Mouse (Mus musculus) lung, postnatal 36 days (tissue): ENCODE data around the gene Gpr39.

Source experiments
- DNase-seq: peaks from one replicate; pipeline ENCODE4 v3.0.0; 2022; ENCODE audit warnings: mixed read lengths

Gene Gpr39

DNA sequence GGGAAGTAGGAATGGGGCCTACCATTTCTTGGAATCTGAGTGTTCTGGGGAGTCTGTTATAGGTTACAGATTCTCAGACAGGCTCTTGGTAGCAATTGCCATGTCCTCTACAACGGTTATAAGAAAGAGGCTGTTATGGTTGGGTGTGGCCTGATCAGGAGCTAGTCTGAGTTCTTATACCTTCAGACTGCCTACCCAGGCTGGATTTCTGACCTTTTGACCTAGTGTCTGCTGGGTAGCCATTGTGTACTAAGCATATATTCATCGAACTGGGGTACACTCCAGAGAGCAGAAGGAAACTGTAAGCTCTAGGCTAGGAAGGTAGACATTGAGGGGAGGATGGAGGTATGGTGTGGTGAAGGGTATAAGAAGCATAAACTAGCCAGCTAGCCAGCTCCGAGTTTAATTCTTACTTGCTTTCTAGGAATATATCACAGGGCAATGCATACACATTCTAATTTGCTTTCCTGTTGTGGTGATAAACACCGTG lies 24.4 kb downstream of the Gpr39 start:
- DNase-seq, result no peak

DNA sequence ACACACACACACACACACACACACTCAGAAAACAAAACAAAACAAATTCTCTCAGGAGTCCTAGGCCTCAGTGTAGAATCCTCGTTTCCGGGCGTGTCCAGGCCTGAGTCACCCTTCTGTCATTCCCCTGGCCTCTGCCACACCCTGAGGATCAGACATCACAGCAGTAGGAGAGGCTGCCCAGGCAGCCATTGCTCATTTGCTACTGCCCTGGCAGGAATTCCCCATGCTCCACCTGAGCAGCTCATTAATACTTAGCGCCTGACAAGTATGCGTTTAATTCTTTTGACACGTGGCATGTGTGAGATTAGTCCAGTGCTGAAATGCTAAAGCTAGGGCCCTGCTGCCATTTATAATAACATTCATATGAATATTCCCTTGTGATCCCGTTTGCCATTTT lies 25.0 kb downstream of the Gpr39 start:
- DNase-seq, result peak; percentile 6

GRCm38 (mm10) chr1:125702326-125702725 lies 25.5 kb downstream of the Gpr39 start:
- DNase-seq, result peak; percentile 46

GRCm38 (mm10) chr1:125705412-125705811 lies 28.6 kb downstream of the Gpr39 start:
- no peak for DNase-seq

GRCm38 (mm10) chr1:125715286-125715685 lies 38.5 kb downstream of the Gpr39 start:
- DNase-seq, result no peak

DNA sequence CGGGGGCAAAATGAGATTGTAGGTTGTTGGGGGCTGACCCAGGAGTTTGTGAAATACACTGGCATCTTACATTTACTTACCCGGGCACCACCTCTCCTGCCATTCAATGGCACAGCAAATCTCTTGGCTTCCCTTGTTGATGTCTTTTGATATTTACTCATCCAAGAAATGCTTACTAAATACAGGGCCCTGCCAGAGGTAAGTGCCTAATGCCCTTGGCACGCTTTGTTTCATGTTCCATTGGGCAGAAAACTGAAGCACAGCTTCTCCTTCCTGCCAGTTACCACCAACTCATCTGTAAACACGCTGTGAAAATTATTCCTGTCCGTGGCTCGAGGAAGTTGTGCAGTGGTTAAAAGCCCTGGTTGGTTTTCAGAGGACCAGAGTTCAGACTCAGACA lies 39.4 kb downstream of the Gpr39 start:
- DNase-seq, result no peak

DNA sequence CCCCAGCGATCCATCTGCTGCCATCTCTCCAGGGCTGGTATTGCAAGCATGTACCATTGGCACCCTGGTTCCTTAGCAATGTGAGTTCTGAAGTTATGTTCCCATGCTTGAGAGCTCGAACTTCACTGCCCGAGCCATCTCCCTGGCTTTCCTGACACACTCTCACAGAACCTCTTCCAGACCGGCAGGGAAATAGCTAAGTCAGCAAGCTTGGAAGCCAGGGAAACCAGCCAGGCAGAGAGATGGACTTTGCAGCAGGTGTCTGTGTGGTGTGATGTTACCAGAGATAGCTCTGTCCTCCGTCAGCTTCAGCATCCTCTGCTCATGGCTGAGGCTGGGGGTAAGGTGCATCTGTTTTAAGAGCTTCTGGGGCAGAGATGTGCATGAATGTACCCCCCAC lies 41.1 kb downstream of the Gpr39 start:
- no peak for DNase-seq

DNA sequence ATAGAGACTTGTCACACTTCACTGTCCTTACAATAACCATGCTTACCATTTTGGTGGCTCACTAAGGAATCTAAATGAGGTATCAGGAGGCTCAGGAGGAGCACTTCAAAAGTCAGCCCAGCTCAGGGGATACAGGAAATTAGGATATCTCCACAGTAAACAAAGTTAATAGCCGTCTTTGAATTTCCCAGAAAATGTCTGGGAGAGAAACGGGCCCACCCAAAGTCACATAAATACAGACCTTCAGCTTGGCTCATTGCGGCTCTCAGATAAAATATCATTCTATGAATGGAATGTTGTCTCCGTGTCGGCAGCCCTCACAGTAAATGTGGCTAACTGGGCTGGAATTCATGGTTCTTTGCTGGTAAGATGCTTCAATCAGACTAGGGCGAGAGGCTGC lies 42.3 kb downstream of the Gpr39 start:
- DNase-seq, result no peak

- DNase-seq, result no peak
These were observed 44.4 kb downstream of the Gpr39 start for GRCm38 (mm10) chr1:125721104-125721758.

DNA sequence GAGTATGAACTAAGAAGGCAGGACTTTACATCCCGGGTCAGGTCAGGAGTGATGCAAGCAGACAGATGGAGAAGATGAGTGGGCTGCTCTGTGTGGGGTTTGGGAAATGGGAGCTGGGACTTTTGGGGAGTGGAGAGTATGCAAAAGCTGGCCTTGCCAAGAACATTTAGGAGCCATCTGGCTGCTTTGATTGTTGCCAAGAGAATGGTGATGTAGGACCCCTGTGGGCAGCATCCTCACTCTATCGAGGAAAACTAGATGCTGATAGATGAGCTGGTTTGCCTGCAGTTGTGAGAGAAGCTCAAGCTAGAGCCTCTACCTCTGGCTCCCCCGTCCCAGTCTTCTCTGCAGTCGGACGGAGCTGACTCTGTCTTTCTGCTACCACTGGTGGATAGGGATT lies 47.5 kb downstream of the Gpr39 start:
- DNase-seq, result no peak

DNA sequence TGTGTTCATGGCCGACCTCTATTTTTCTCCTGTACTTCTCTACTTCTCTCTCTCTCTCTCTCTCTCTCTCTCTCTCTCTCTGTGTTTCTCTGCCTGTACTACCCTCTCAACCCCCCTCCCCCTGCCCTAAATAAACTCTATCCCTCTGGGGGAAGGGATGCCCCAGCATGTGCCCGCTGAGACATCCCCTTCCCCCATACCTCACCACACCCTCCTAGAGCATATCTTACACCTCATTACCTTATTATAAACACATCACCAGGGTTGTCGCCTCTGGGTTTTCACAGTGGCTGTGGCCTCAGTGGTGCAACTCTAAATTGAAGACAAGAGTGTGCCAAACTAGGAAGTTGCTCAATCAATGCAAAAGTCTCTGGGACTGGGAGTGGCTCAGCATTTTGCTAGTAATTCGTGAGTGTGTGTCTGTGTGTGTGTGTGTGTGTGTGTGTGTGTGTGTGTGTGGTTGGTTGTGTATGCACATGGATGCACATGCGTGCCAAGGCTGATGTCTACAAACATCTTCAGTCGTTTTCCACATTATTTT lies 52.3 kb downstream of the Gpr39 start:
- peak; percentile 15 for DNase-seq

DNA sequence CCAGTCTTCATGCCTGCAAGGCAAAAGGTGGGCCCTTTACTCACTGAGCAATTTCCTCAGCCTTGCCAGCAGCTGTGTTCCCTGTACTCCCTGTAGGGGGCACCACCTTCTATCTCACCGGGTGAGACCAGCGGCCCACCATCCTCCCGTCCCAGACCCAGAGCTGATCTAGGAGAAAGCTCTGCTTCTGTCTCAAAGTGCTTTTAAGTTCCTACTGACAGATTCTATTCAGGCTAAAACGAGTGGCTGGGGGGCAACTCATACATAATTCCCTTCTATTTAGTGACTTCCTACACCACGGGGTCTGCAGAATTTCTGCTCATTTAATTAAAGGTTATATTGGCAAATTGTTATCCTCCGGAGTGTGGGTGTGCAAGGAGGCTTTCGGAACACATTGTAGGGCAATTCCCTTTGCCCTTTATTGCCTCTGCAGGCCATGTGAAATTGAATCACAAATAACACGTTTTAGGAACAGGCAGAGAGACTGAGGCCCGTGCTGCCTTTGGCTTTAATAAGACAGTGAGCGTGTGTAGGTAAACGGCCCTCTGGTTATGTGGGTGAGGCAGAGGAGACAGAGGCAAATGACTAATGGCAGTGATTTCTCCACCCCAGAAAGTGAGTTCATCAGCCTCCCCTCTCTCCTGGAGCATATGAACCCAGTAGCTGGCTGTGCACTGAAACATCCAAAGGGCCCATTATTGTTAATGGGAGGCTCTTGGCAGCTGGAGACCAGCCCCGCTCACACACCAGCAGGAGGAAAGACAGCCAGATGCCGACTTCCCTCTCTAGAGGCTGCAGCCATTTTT lies 53.1 kb downstream of the Gpr39 start:
- no peak for DNase-seq

DNA sequence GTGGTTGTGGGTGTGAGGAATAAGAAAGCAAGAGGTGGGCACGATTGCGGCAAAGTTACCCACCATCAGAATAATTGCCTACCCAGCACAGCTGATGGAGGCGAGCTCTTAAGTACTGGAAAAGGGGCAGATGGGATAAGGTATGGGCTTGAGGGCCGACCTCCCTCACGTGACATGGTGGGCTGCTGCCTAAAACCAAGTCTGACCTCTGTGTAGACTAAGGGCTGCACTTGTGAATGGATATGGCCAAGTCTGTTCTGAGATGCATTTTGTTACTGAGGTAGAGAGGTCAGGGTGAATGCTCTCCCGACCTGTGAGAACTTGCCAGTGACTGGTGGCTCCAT lies 53.7 kb downstream of the Gpr39 start:
- no peak for DNase-seq

DNA sequence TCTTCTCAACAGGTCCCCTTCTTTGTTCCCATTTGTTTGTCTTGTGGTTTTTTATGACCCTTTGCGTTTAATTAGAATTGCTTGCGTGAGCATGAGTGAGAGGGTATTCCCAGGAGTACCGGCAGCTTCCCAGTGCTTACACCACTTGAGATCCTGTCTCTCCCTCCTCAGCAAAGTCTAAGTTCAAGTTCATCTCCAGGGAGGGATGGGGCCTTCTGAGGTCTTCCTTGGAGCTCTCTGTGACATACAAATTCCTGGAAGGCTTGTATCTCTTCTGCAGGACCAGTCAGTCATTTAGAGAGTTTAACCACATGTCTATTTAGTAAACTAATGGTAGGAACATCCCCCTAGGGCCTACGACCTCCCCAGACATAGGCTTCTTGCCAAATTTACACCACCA lies 55.1 kb downstream of the Gpr39 start:
- no peak for DNase-seq

GRCm38 (mm10) chr1:125744766-125745165 lies 68.0 kb downstream of the Gpr39 start:
- DNase-seq, result no peak

GRCm38 (mm10) chr1:125755335-125755996 lies 78.7 kb downstream of the Gpr39 start:
- DNase-seq, result peak; percentile 61

DNA sequence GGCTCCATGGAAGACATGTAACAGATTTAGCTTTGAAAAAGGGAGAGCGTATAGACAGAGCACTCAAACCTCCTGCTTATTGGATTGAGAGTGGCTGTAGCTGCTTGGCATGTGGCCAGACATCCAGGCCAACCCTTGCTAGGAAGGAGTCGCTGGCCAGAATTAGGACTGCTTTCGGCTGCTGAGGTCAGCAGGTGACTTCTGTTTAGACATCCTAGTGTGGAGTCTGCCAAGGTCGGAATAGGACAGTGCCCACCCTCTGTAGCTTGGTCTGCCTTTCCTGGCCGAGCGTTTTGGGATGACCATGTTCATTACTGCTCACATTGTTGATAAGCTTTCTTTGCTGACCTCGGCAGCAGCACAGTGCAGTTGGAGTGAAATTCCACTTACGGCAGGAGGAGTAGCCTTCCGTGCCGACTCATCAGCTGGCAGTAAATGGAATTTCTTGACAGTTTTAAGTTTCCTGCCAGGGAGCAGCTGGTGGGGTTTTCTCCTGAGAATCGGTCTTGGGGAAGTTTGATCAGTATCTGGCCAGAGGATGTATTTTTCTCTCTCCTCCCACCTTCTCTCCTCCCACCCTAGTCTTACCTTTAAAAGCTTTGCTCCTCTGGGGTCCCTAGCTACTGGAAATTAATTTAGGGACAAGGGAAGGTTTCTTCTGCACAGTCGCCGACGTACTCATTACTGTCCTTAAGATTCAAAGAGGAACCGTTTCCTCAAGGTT lies 83.3 kb downstream of the Gpr39 start:
- DNase-seq, result peak; percentile 40

DNA sequence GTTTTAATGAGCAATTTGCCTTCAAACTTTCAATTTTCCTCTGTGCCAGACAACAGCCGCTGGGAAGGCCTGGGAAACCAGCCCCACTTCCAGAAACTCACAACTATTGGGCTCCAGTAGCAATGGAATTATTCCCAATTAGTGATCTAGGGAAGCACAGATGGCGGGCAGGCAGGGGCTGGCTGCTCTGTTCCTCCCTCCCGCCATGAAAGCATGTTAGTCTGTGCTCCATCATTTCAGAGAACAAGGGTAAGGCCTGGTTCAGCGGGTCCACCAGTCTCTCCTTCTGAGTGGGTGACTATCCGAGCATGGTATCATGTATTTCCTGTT lies 83.9 kb downstream of the Gpr39 start:
- DNase-seq, result no peak

DNA sequence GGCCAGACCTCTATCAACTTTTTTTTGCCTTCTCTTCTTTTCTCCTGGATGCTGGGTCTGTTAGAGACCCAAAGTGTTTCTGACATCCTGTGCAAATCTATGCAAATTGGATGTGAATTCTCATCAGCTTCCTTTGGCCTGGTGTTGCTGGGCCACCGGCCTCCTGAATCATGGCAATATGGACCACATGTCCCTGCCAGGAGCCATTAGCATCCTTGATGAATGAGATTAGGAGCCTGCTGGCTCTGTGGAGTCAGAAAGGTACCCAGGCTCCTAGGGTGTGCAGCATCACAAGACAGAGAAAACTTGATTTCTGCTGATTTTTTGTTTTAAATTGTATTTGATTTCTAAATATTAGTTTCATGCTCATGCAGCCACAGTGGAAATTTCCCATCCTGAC lies 85.3 kb downstream of the Gpr39 start:
- no peak for DNase-seq

- peak; percentile 79 for DNase-seq
These were observed 113.0 kb downstream of the Gpr39 start for GRCm38 (mm10) chr1:125789804-125790203.

- no peak for DNase-seq
These were observed 123.7 kb downstream of the Gpr39 start for GRCm38 (mm10) chr1:125800506-125800905.

GRCm38 (mm10) chr1:125808426-125808825 lies 131.6 kb downstream of the Gpr39 start:
- no peak for DNase-seq

- DNase-seq, result no peak
These were observed 136.5 kb downstream of the Gpr39 start for GRCm38 (mm10) chr1:125813141-125813782.
